In the genomic region with DNA sequence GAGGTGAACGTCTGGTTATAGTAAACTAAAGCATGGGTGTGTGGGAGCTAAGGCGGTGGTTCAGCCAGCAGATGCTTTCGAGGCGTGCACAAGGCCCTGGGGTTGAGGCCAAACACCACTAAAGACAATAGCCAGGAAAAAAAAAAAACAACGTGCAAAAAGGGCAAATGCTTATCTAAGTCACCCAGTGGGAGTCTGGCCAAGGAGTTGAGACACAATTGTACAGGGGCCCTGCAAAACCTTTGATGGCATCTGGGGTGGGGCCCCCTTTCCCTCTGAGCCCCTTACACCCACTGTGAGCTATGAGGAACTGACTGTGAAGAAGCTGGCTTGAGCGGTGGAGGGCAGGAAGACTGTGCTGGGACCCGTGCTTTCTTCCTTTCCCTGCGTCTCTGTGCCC, we compare ENCODE assay signal across 12 mouse cellular contexts. TPM values are rescaled to one million over a fixed set of nuclear protein-coding genes. Genes with fewer than 3 reads are reported as not detected.
DNase-seq lines count a peak whose midpoint lies in the region; TF ChIP-seq lines count a peak whose summit lies in the region.
"Had no signal": no experiment of that assay in that cellular context is flagged by ENCODE, and none has a peak within 500 bp of the region (broad histone marks: within the 10 kb centered on the region; RNA-seq: fewer than 3 reads in every experiment).

No protein-coding gene starts in this region.

- H3K4me3 ChIP-seq in gastrocnemius, adult 2 months: no peak overlapping the region
- H3K4me3 ChIP-seq: embryonic facial prominence, embryonic 15.5 days; myocyte had no signal

- peak overlapping the region; percentile 48 for H3K27ac ChIP-seq in gastrocnemius, adult 2 months
- H3K27ac ChIP-seq: embryonic facial prominence, embryonic 15.5 days had no signal

- no peak for TF ChIP-seq CTCF in gastrocnemius, adult 2 months (IDR thresholded peaks at IDR 0.05)

- DNase-seq in gastrocnemius, adult 2 months: peak; percentile 27
- DNase-seq in gastrocnemius, adult 8-10 months (ENCODE audit: low spot score in 2 of 2): no peak
- peak; percentile 76 for DNase-seq in R1 (ENCODE audit: low read depth, low spot score)
- peak; percentile 35 for DNase-seq in heart, postnatal 4 days
- DNase-seq in lung, postnatal 25 days (ENCODE audit: low spot score): peak; percentile 37
- DNase-seq in retina, embryonic 14.5 days (ENCODE audit: low spot score): no peak
- no peak for DNase-seq in spleen, postnatal 36 days (ENCODE audit: low spot score in 2 of 2)
- no peak for DNase-seq in Muller cell, postnatal 12 days (ENCODE audit: inconsistent ontology term)
- DNase-seq: kidney, adult 8-10 months had no signal

- intact Hi-C loops in gastrocnemius, adult 2 months (cut with DNase I): no loop called here

RNA-seq across cellular contexts. Expression of a gene that starts 0.9 kb away (rescaled TPM):
- total RNA-seq in gastrocnemius, adult 2 months (2021): under 1 TPM in 1 of 2 experiments, not detected in 1; 0.28 TPM
- under 1 TPM in 1 of 4 experiments, not detected in 3; 0.09 TPM for total RNA-seq in gastrocnemius, adult 8-10 months (2022)
- under 1 TPM; 0.12 to 0.50 TPM for total RNA-seq in heart, postnatal 4 days (2021)
- total RNA-seq: gastrocnemius, adult 18-20 months had no signal

RNA-seq across cellular contexts. Expression of a gene that starts 4.7 kb away (rescaled TPM):
- total RNA-seq in gastrocnemius, adult 2 months (2021): 1 to 10 TPM; 3.0 to 3.8 TPM
- 1 to 10 TPM; 2.5 to 3.5 (median 3.1) TPM for total RNA-seq in gastrocnemius, adult 8-10 months (2022)
- 10 to 100 TPM; 18.1 to 19.4 TPM for total RNA-seq in heart, postnatal 4 days (2021)

RNA-seq across cellular contexts. Expression of a gene that starts 46.5 kb away (rescaled TPM):
- 1 to 10 TPM; 2.7 to 6.1 TPM for total RNA-seq in gastrocnemius, adult 2 months (2021)
- 1 to 10 TPM; 2.5 to 4.7 (median 2.8) TPM for total RNA-seq in gastrocnemius, adult 8-10 months (2022)
- total RNA-seq in heart, postnatal 4 days (2021): 10 to 100 TPM; 34.2 to 39.5 TPM

RNA-seq across cellular contexts. Expression of a gene that starts 51.9 kb away (rescaled TPM):
- total RNA-seq in gastrocnemius, adult 2 months (2021): 10 to 100 TPM; 20.7 to 27.4 TPM
- 10 to 100 TPM; 11.1 to 18.9 (median 12.8) TPM for total RNA-seq in gastrocnemius, adult 8-10 months (2022)
- 10 to 100 TPM; 22.7 to 25.6 TPM for total RNA-seq in heart, postnatal 4 days (2021)

Comparison
In these comparisons a context has a peak if more than half of its experiments do, and no peak if none do; other contexts are left out.
1. DNase-seq: peak in gastrocnemius, adult 2 months (single experiment), R1 (single experiment), heart, postnatal 4 days (single experiment) and lung, postnatal 25 days (single experiment); none in gastrocnemius, adult 8-10 months (0 of 2), retina, embryonic 14.5 days (single experiment), spleen, postnatal 36 days (0 of 2) and Muller cell, postnatal 12 days (single experiment).
2. RNA of a gene that starts 46.5 kb away (total RNA-seq): 34.2 to 39.5 TPM in heart, postnatal 4 days; 2.7 to 6.1 TPM in gastrocnemius, adult 2 months and 2.5 to 4.7 TPM in gastrocnemius, adult 8-10 months; every median in the first group is over 4 times any median in the second.